Mouse (Mus musculus): Measurements from ENCODE around the gene Clic3. TPM values are rescaled to one million over a fixed set of nuclear protein-coding genes. Genes with fewer than 3 reads are reported as not detected.

Clic3 gene
- total RNA-seq, 2 experiments from 2014 or later = 2.4 to 3.6 TPM

GRCm38 (mm10) chr2:25436286-25436820 lies 20.3 kb upstream of the Clic3 start:
- DNase-seq (ENCODE audit: low spot score) = no peak
- intact Hi-C loops (cut with DNase I) = no loop called here

GRCm38 (mm10) chr2:25441067-25441466 lies 15.6 kb upstream of the Clic3 start:
- DNase-seq (ENCODE audit: low spot score) = no peak
- intact Hi-C loops (cut with DNase I) = no loop called here

- DNase-seq (ENCODE audit: low spot score) = no peak
- intact Hi-C loops (cut with DNase I) = no loop called here
Observed at GRCm38 (mm10) chr2:25442682-25443081, 14.0 kb upstream of the Clic3 start.

- no peak for DNase-seq (ENCODE audit: low spot score)
- intact Hi-C loops (cut with DNase I) = no loop called here
Observed at GRCm38 (mm10) chr2:25450853-25451647, 5.6 kb upstream of the Clic3 start.

GRCm38 (mm10) chr2:25452951-25453350 lies 3.7 kb upstream of the Clic3 start:
- intact Hi-C loops (cut with DNase I) = no loop called here
- DNase-seq (ENCODE audit: low spot score) = no peak

- intact Hi-C loops (cut with DNase I) = no loop called here
- no peak for DNase-seq (ENCODE audit: low spot score)
Observed at GRCm38 (mm10) chr2:25457022-25457896, 621 bp downstream of the Clic3 start.

GRCm38 (mm10) chr2:25458911-25459310 lies 2.3 kb downstream of the Clic3 start:
- intact Hi-C loops (cut with DNase I) = loop anchor here (2.0 kb wide), 1 partner anchor 28 kb away; no protein-coding TSS in a partner anchor
- peak; percentile 41 for DNase-seq (ENCODE audit: low spot score)

- no peak for DNase-seq (ENCODE audit: low spot score)
- intact Hi-C loops (cut with DNase I) = no loop called here
Observed at GRCm38 (mm10) chr2:25460135-25460534, 3.5 kb downstream of the Clic3 start.

GRCm38 (mm10) chr2:25460551-25461309 lies 4.1 kb downstream of the Clic3 start, which contains the start of gene Paxx:
Gene Paxx, minus strand, starts transcription at chr2:25461094.
- peak; percentile 90 for DNase-seq (ENCODE audit: low spot score)
- intact Hi-C loops (cut with DNase I) = no loop called here

GRCm38 (mm10) chr2:25461407-25461806 lies 4.8 kb downstream of the Clic3 start:
- intact Hi-C loops (cut with DNase I) = no loop called here
- no peak for DNase-seq (ENCODE audit: low spot score)

GRCm38 (mm10) chr2:25463630-25464029 lies 7.0 kb downstream of the Clic3 start:
- no peak for DNase-seq (ENCODE audit: low spot score)
- intact Hi-C loops (cut with DNase I) = no loop called here

GRCm38 (mm10) chr2:25465256-25465655 lies 8.6 kb downstream of the Clic3 start:
- intact Hi-C loops (cut with DNase I) = no loop called here

GRCm38 (mm10) chr2:25465816-25466635 lies 9.4 kb downstream of the Clic3 start:
- no peak for DNase-seq (ENCODE audit: low spot score)
- intact Hi-C loops (cut with DNase I) = no loop called here

More at GRCm38 (mm10) chr2:25465256-25465655, 8.6 kb downstream of the Clic3 start:
- no peak for DNase-seq (ENCODE audit: low spot score)

GRCm38 (mm10) chr2:25467606-25468303 lies 11.1 kb downstream of the Clic3 start:
- no peak for DNase-seq (ENCODE audit: low spot score)
- intact Hi-C loops (cut with DNase I) = no loop called here

GRCm38 (mm10) chr2:25468962-25469915 lies 12.6 kb downstream of the Clic3 start:
- DNase-seq (ENCODE audit: low spot score) = no peak
- intact Hi-C loops (cut with DNase I) = no loop called here

- intact Hi-C loops (cut with DNase I) = no loop called here
- DNase-seq (ENCODE audit: low spot score) = no peak
Observed at GRCm38 (mm10) chr2:25469969-25470368, 13.3 kb downstream of the Clic3 start, which contains the start of gene Ptgds. Gene Ptgds, minus strand, starts transcription at chr2:25470046.

GRCm38 (mm10) chr2:25472550-25472949 lies 15.9 kb downstream of the Clic3 start:
- intact Hi-C loops (cut with DNase I) = no loop called here
- DNase-seq (ENCODE audit: low spot score) = no peak
